Mouse (Mus musculus): ENCODE data around the gene Zdhhc1. TPM values are rescaled to one million over a fixed set of nuclear protein-coding genes. Genes with fewer than 3 reads are reported as not detected.
A peak's percentile ranks its signal among the peaks of the same experiment; 100 is the strongest.

Zdhhc1 gene
- 21.5 and 24.7 TPM in 2 replicates for polyA plus RNA-seq (2011; ENCODE audit: insufficient read length, low read depth, missing spikeins)

- TF ChIP-seq CTCF (IDR thresholded peaks at IDR 0.05; ENCODE audit: borderline replicate concordance, insufficient read depth, low read length) (peak; percentile 86), POLR2A (IDR thresholded peaks at IDR 0.05; ENCODE audit: low read depth, low read length) (peak; percentile 71)
- Histone ChIP-seq H3K4me3 (ENCODE audit: insufficient read depth, low read length) (peak within 1 kb of the TSS; percentile 58), H3K4me1 (ENCODE audit: control insufficient read depth, insufficient read depth, low read length) (peaks cover 10% of the 10 kb centered on the region), H3K27ac (ENCODE audit: insufficient read depth, low read length) (peak within 1 kb of the TSS; percentile 5; the same call in 1 of the 2 replicates)
These were observed at the start of gene Zdhhc1 for GRCm38 (mm10) chr8:105496439-105497180. Gene Zdhhc1 (minus strand): TSS chr8:105496902.

GRCm38 (mm10) chr8:105545249-105545648, 48.5 kb upstream of the Zdhhc1 start:
- Histone ChIP-seq H3K4me3 (ENCODE audit: insufficient read depth, low read length) (no peak overlapping the region), H3K4me1 (ENCODE audit: control insufficient read depth, insufficient read depth, low read length) (peaks cover 23% of the 10 kb centered on the region), H3K27ac (ENCODE audit: insufficient read depth, low read length) (no peak overlapping the region)
- no peak for TF ChIP-seq CTCF (IDR thresholded peaks at IDR 0.05; ENCODE audit: borderline replicate concordance, insufficient read depth, low read length)
- TF ChIP-seq POLR2A (IDR thresholded peaks at IDR 0.05; ENCODE audit: low read depth, low read length), result no peak

GRCm38 (mm10) chr8:105544544-105545205, 48.0 kb upstream of the Zdhhc1 start:
- Histone ChIP-seq H3K27ac (ENCODE audit: insufficient read depth, low read length) (no peak overlapping the region), H3K4me1 (ENCODE audit: control insufficient read depth, insufficient read depth, low read length) (peaks cover 23% of the 10 kb centered on the region)
- TF ChIP-seq POLR2A (IDR thresholded peaks at IDR 0.05; ENCODE audit: low read depth, low read length), result no peak
- TF ChIP-seq CTCF (IDR thresholded peaks at IDR 0.05; ENCODE audit: borderline replicate concordance, insufficient read depth, low read length), result no peak

GRCm38 (mm10) chr8:105543703-105544102, 47.0 kb upstream of the Zdhhc1 start:
- TF ChIP-seq CTCF (IDR thresholded peaks at IDR 0.05; ENCODE audit: borderline replicate concordance, insufficient read depth, low read length), result no peak
- TF ChIP-seq POLR2A (IDR thresholded peaks at IDR 0.05; ENCODE audit: low read depth, low read length), result no peak
- Histone ChIP-seq H3K27ac (ENCODE audit: insufficient read depth, low read length) (no peak overlapping the region), H3K4me3 (ENCODE audit: insufficient read depth, low read length) (no peak overlapping the region), H3K4me1 (ENCODE audit: control insufficient read depth, insufficient read depth, low read length) (peaks cover 23% of the 10 kb centered on the region)

More at GRCm38 (mm10) chr8:105544544-105545205, 48.0 kb upstream of the Zdhhc1 start:
- H3K4me3 ChIP-seq (ENCODE audit: insufficient read depth, low read length), result no peak overlapping the region

- no peak for TF ChIP-seq CTCF (IDR thresholded peaks at IDR 0.05; ENCODE audit: borderline replicate concordance, insufficient read depth, low read length)
- no peak for TF ChIP-seq POLR2A (IDR thresholded peaks at IDR 0.05; ENCODE audit: low read depth, low read length)
- no peak overlapping the region for H3K27ac ChIP-seq (ENCODE audit: insufficient read depth, low read length)
- no peak overlapping the region for H3K4me3 ChIP-seq (ENCODE audit: insufficient read depth, low read length)
- peaks cover 23% of the 10 kb centered on the region for H3K4me1 ChIP-seq (ENCODE audit: control insufficient read depth, insufficient read depth, low read length)
These were observed 46.1 kb upstream of the Zdhhc1 start for GRCm38 (mm10) chr8:105542808-105543207.

- no peak overlapping the region for H3K4me3 ChIP-seq (ENCODE audit: insufficient read depth, low read length)
- no peak for TF ChIP-seq POLR2A (IDR thresholded peaks at IDR 0.05; ENCODE audit: low read depth, low read length)
- no peak for TF ChIP-seq CTCF (IDR thresholded peaks at IDR 0.05; ENCODE audit: borderline replicate concordance, insufficient read depth, low read length)
- H3K4me1 ChIP-seq (ENCODE audit: control insufficient read depth, insufficient read depth, low read length), result peaks cover 21% of the 10 kb centered on the region
- no peak overlapping the region for H3K27ac ChIP-seq (ENCODE audit: insufficient read depth, low read length)
These were observed 45.4 kb upstream of the Zdhhc1 start for GRCm38 (mm10) chr8:105542032-105542656.

- H3K4me3 ChIP-seq (ENCODE audit: insufficient read depth, low read length), result no peak overlapping the region
- H3K27ac ChIP-seq (ENCODE audit: insufficient read depth, low read length), result no peak overlapping the region
- TF ChIP-seq POLR2A (IDR thresholded peaks at IDR 0.05; ENCODE audit: low read depth, low read length) (no peak), CTCF (IDR thresholded peaks at IDR 0.05; ENCODE audit: borderline replicate concordance, insufficient read depth, low read length) (no peak)
- H3K4me1 ChIP-seq (ENCODE audit: control insufficient read depth, insufficient read depth, low read length), result peaks cover 5% of the 10 kb centered on the region; the same call in 1 of the 2 replicates
These were observed 42.2 kb upstream of the Zdhhc1 start for GRCm38 (mm10) chr8:105538940-105539339.

GRCm38 (mm10) chr8:105537011-105537677, 40.4 kb upstream of the Zdhhc1 start:
- TF ChIP-seq POLR2A (IDR thresholded peaks at IDR 0.05; ENCODE audit: low read depth, low read length) (no peak), CTCF (IDR thresholded peaks at IDR 0.05; ENCODE audit: borderline replicate concordance, insufficient read depth, low read length) (no peak)
- Histone ChIP-seq H3K4me3 (ENCODE audit: insufficient read depth, low read length) (no peak overlapping the region), H3K27ac (ENCODE audit: insufficient read depth, low read length) (no peak overlapping the region), H3K4me1 (ENCODE audit: control insufficient read depth, insufficient read depth, low read length) (0 out of 2 replicates have a peak, but pooled peaks cover 2% of the 10 kb centered on the region)

- no peak for TF ChIP-seq POLR2A (IDR thresholded peaks at IDR 0.05; ENCODE audit: low read depth, low read length)
- no peak for TF ChIP-seq CTCF (IDR thresholded peaks at IDR 0.05; ENCODE audit: borderline replicate concordance, insufficient read depth, low read length)
- Histone ChIP-seq H3K4me3 (ENCODE audit: insufficient read depth, low read length) (no peak overlapping the region), H3K4me1 (ENCODE audit: control insufficient read depth, insufficient read depth, low read length) (0 out of 2 replicates have a peak, but pooled peaks cover 2% of the 10 kb centered on the region), H3K27ac (ENCODE audit: insufficient read depth, low read length) (no peak overlapping the region)
These were observed 39.8 kb upstream of the Zdhhc1 start for GRCm38 (mm10) chr8:105536546-105536945.
